Mouse (Mus musculus): ENCODE results near the gene Pnmt.

The Pnmt gene

GRCm38 (mm10) chr11:98385638-98386585 lies at the start of gene Pnmt:
Pnmt (plus strand) TSS chr11:98386450.
- TF ChIP-seq GATA4 (IDR thresholded peaks at IDR 0.05; ENCODE audit: insufficient replicate concordance, low read length) = no peak

- no peak for TF ChIP-seq GATA4 (IDR thresholded peaks at IDR 0.05; ENCODE audit: insufficient replicate concordance, low read length)
Observed at GRCm38 (mm10) chr11:98338507-98338961, 47.7 kb upstream of the Pnmt start.

- no peak for TF ChIP-seq GATA4 (IDR thresholded peaks at IDR 0.05; ENCODE audit: insufficient replicate concordance, low read length)
Observed at GRCm38 (mm10) chr11:98339071-98339501, 47.2 kb upstream of the Pnmt start.

DNA sequence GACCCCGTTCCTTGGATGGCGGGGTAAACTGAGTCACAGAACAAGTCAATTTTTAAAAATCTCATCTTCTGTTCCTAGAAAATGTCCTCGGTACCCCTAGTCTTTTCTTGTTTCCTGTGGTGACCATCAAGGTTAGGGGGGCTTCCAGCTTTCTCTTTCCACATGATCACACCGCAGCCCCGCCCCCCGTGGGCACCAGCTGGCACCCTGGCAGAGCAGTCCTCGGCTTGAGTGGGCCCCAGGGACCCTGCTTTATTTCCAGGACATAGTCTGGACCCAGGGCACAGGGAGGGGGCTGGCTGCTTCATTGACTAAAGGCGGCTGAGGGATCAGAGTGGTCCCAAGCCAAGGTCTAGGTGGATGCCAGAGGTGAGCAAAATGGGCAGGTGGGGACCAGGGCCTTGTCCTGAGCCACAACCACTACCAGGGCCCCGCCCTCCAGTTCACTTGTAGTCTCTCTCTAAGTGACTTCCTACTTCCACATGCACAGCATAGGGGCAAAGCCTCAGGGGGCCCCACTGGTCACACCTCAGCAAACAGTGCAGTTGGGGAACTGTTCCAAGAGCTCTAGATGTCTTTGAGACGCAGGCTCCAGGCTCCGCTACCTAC lies 46.5 kb upstream of the Pnmt start:
- no peak for TF ChIP-seq GATA4 (IDR thresholded peaks at IDR 0.05; ENCODE audit: insufficient replicate concordance, low read length)

GRCm38 (mm10) chr11:98340597-98340996 lies 45.7 kb upstream of the Pnmt start:
- no peak for TF ChIP-seq GATA4 (IDR thresholded peaks at IDR 0.05; ENCODE audit: insufficient replicate concordance, low read length)

DNA sequence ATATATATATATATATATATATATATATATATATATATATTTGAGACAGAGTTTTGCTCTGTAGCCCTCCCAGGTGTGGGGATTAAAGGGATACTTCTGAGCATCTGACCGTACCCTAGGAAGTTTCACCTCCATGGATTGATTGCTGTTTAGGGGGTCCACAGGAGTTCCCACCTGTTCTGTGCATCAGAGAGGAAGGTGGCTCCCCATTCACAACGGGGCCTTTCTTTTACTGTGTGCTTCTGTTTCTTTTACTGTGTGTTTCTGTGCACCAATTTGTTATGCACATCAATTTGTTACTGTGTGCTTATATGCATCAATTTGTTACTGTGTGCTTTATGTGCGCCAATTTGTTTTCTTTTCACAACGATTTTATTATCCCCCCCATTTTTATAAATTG lies 45.1 kb upstream of the Pnmt start:
- no peak for TF ChIP-seq GATA4 (IDR thresholded peaks at IDR 0.05; ENCODE audit: insufficient replicate concordance, low read length)

- no peak for TF ChIP-seq GATA4 (IDR thresholded peaks at IDR 0.05; ENCODE audit: insufficient replicate concordance, low read length)
Observed at GRCm38 (mm10) chr11:98342000-98342945, 44.0 kb upstream of the Pnmt start.

GRCm38 (mm10) chr11:98345253-98345652 lies 41.0 kb upstream of the Pnmt start:
- no peak for TF ChIP-seq GATA4 (IDR thresholded peaks at IDR 0.05; ENCODE audit: insufficient replicate concordance, low read length)

- no peak for TF ChIP-seq GATA4 (IDR thresholded peaks at IDR 0.05; ENCODE audit: insufficient replicate concordance, low read length)
Observed at GRCm38 (mm10) chr11:98346168-98346567, 40.1 kb upstream of the Pnmt start.

- no peak for TF ChIP-seq GATA4 (IDR thresholded peaks at IDR 0.05; ENCODE audit: insufficient replicate concordance, low read length)
Observed at GRCm38 (mm10) chr11:98347385-98348082, 38.7 kb upstream of the Pnmt start.

DNA sequence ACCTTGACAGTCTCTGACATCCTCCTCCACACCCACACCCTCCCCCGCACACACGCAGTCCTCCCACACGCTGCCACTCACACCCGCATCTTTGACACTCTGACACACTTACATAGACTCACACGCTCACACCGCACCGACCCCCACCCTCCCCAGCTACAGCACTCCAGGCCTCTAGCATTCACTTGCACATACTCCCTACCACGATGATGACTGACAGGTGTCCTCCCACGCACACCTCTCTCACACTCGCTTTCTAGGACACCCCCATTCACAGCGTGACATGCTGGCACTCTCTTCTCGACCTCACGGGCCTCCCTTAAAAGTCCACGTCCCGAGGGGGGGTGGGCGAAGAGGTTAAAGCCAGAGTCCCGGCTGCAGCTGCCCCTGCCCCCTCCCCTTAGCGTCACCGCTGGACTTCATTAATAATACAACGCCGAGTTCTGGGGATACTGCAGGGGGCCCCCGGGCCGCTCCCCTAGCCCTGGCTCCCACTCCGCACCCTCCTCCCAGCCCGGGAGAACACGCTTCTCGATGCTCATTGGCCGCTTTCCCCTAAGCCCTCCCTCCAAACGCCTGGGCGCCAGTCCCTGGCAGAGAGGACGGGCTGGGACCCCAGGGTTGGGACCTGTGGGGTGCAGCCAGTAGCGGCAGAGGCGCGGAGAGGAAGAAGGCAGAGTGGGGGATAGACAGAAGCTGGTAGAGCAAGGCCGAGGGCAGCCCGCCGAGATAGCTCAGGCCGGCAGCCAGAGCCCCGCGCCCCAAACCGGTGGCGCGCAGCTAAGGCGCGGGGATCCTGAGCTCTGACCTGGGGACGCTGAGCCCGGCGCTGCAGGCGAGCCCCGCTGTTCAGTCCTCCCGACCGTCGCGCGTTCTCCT lies 37.9 kb upstream of the Pnmt start, which contains the start of gene Ppp1r1b:
Gene Ppp1r1b, plus strand, starts transcription at position 322 of the 879 bp plus-strand sequence.
- no peak for TF ChIP-seq GATA4 (IDR thresholded peaks at IDR 0.05; ENCODE audit: insufficient replicate concordance, low read length)

DNA sequence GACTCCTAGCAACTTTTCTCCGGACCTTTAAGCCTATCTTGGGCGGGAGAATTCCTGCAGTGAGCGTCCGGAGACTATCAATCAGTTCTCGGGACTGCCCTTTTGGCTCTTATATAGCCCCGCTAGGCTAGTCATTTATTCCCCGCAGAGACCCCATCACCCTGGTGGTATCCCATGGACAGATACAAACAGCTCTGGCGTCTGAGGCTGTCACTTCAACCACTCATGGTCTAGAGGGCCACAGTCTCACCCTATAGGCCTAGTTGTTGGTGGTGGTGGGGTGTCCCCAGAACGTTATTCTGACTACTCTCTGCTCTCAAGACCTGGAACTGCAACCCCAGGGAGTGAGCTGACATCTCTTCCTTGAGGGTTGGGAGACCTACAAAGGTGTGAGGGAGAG lies 36.9 kb upstream of the Pnmt start:
- TF ChIP-seq GATA4 (IDR thresholded peaks at IDR 0.05; ENCODE audit: insufficient replicate concordance, low read length) = no peak

DNA sequence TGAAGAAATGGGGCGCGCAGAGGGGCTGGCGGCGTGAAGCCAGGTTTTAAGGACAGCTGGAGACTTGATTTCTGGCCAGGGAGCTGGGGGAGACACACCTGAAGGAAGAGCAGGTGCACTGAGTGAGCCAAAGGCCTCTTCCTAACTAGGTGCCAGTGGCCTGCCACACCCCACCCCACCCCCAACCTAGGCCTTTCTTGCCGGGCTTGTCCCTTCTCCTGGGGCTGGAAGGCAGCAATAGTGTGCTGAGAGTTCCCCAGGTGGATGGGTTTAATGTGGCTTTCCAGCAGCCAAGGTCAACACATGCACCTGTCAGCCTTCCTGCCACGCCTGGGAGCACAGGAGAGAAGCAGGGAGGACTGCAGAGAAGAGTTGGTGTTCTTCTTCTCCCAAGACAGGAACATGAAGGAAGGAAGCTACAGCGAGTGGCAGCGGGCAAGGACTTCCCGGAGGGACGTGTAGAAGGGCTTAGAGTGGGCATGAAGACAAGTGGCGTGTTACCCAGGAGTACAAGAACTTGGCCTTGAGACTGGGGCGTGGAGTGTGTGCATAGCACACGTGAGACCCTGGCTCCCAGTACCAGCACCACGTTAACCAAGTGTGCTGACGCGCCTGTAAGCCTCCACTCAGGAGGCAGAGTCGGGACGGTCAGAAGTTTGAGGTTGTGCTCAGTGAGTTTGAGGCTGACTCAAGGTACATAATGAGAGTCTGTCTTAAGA lies 33.8 kb upstream of the Pnmt start:
- no peak for TF ChIP-seq GATA4 (IDR thresholded peaks at IDR 0.05; ENCODE audit: insufficient replicate concordance, low read length)

Data from liver, adult (tissue).